Mouse (Mus musculus): ENCODE results near the gene Cx3cr1.
A peak's percentile ranks its signal among the peaks of the same experiment; 100 is the strongest.
"Not testable (repeated sequence)": the region's sequence is repeated elsewhere in the genome, so short reads cannot be mapped to it uniquely, and the experiment has no call there.

Cx3cr1 gene

GRCm38 (mm10) chr9:120069779-120070178, at the start of gene Cx3cr1:
Cx3cr1 (minus strand) TSS chr9:120069879.
- DNase-seq = no peak

- no peak for DNase-seq
Observed at GRCm38 (mm10) chr9:120118212-120118611, 48.5 kb upstream of the Cx3cr1 start.

GRCm38 (mm10) chr9:120116184-120116624, 46.5 kb upstream of the Cx3cr1 start:
- DNase-seq = no peak

- DNase-seq = no peak
Observed at GRCm38 (mm10) chr9:120115580-120115979, 45.9 kb upstream of the Cx3cr1 start.

- no peak for DNase-seq
Observed at GRCm38 (mm10) chr9:120114789-120115151, 45.1 kb upstream of the Cx3cr1 start.

GRCm38 (mm10) chr9:120114051-120114788, 44.5 kb upstream of the Cx3cr1 start:
- no peak for DNase-seq

GRCm38 (mm10) chr9:120113456-120113855, 43.8 kb upstream of the Cx3cr1 start:
- no peak for DNase-seq

- no peak for DNase-seq
Observed at GRCm38 (mm10) chr9:120112472-120112871, 42.8 kb upstream of the Cx3cr1 start.

- DNase-seq = no peak
Observed at GRCm38 (mm10) chr9:120111156-120111945, 41.7 kb upstream of the Cx3cr1 start.

- DNase-seq = peak; percentile 98
Observed at GRCm38 (mm10) chr9:120110211-120111018, 40.7 kb upstream of the Cx3cr1 start, which contains the start of gene Slc25a38. Slc25a38 (plus strand) TSS chr9:120110374.

- DNase-seq = not testable (repeated sequence)
Observed at GRCm38 (mm10) chr9:120108953-120109352, 39.3 kb upstream of the Cx3cr1 start.

GRCm38 (mm10) chr9:120101165-120101564, 31.5 kb upstream of the Cx3cr1 start:
- no peak for DNase-seq

- DNase-seq = no peak
Observed at GRCm38 (mm10) chr9:120099304-120099703, 29.6 kb upstream of the Cx3cr1 start.

- DNase-seq = peak; percentile 76
Observed at GRCm38 (mm10) chr9:120098682-120099081, 29.0 kb upstream of the Cx3cr1 start.

GRCm38 (mm10) chr9:120095886-120096285, 26.2 kb upstream of the Cx3cr1 start:
- DNase-seq = no peak

GRCm38 (mm10) chr9:120093701-120094100, 24.0 kb upstream of the Cx3cr1 start:
- DNase-seq = no peak

GRCm38 (mm10) chr9:120091696-120092238, 22.1 kb upstream of the Cx3cr1 start, which contains the start of gene Ccr8:
Ccr8 (plus strand) TSS chr9:120092114.
- no peak for DNase-seq

- no peak for DNase-seq
Observed at GRCm38 (mm10) chr9:120091086-120091485, 21.4 kb upstream of the Cx3cr1 start.

- DNase-seq = no peak
Observed at GRCm38 (mm10) chr9:120089125-120089524, 19.4 kb upstream of the Cx3cr1 start.

- no peak for DNase-seq
Observed at GRCm38 (mm10) chr9:120084406-120084805, 14.7 kb upstream of the Cx3cr1 start.

- no peak for DNase-seq
Observed at GRCm38 (mm10) chr9:120083158-120083894, 13.6 kb upstream of the Cx3cr1 start.

- DNase-seq = no peak
Observed at GRCm38 (mm10) chr9:120082691-120083090, 13.0 kb upstream of the Cx3cr1 start.

Measured in lung, postnatal 10 days (tissue).